Mouse (Mus musculus) bone marrow, adult 2 months (tissue): Measurements from ENCODE around the gene Zfp185.

ENCODE experiments used
- CTCF ChIP-seq: fragments of 200-500 bp; IDR thresholded peaks from 2 replicates; pipeline ENCODE4 v1.5.1; 2011; ENCODE audit warnings: low read length, control low read depth; ENCODE audit not compliant: control insufficient read depth, insufficient read depth
- POLR2A ChIP-seq: fragments of 200-500 bp; IDR thresholded peaks from 2 replicates; pipeline ENCODE4 v1.6.1; 2011; ENCODE audit warnings: low read depth, mild to moderate bottlenecking, control low read depth, low read length, borderline replicate concordance; ENCODE audit not compliant: control insufficient read depth

DNA sequence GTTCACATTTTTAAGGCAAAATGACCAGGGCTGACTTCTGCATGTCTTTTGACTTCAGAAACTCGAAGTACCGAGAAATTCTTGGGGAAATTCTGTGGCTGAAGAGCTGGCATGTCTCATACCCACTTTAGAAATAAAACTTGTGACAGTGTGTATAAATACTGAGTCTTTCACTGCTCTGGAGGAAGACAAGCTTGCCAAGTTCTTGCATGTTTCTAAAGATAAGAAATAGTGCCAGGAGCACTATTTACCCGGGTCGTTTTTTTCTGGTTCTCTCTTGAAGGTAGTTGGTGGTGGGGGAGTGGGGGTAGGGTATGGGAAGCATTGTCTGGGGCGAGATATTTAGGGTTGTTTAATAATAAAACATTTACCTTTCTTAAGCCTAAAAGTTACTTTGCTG, 75.2 kb downstream of the Zfp185 start:
- TF ChIP-seq CTCF (no peak), POLR2A (no peak)
